Mouse (Mus musculus) mesoderm, embryonic 11.5 days (tissue): Measurements from ENCODE around the gene 1190007I07Rik.
"Not testable (repeated sequence)": the region's sequence is repeated elsewhere in the genome, so short reads cannot be mapped to it uniquely, and the experiment has no call there.

Experiments
- DNase-seq: peaks from one replicate; pipeline ENCODE4 v3.0.0-alpha.2; 2012; ENCODE audit warnings: low read depth, low spot score

Gene 1190007I07Rik

GRCm38 (mm10) chr10:82629586-82630255, 6.7 kb upstream of the 1190007I07Rik start, which contains the start of gene Tdg:
Tdg (plus strand) TSS chr10:82629828.
- peak; percentile 95 for DNase-seq

GRCm38 (mm10) chr10:82629111-82629585, 6.1 kb upstream of the 1190007I07Rik start:
- DNase-seq: no peak

GRCm38 (mm10) chr10:82623553-82623932, 515 bp upstream of the 1190007I07Rik start:
- DNase-seq: not testable (repeated sequence)

- DNase-seq: no peak
Measured at GRCm38 (mm10) chr10:82622235-82622634, 793 bp downstream of the 1190007I07Rik start.

GRCm38 (mm10) chr10:82594421-82594820, 28.6 kb downstream of the 1190007I07Rik start:
- not testable (repeated sequence) for DNase-seq

- DNase-seq: not testable (repeated sequence)
Measured at GRCm38 (mm10) chr10:82589673-82590072, 33.4 kb downstream of the 1190007I07Rik start.

GRCm38 (mm10) chr10:82571091-82571490, 51.9 kb downstream of the 1190007I07Rik start:
- not testable (repeated sequence) for DNase-seq
